8 mouse cellular contexts compared by ENCODE assay signal in the genomic region with DNA sequence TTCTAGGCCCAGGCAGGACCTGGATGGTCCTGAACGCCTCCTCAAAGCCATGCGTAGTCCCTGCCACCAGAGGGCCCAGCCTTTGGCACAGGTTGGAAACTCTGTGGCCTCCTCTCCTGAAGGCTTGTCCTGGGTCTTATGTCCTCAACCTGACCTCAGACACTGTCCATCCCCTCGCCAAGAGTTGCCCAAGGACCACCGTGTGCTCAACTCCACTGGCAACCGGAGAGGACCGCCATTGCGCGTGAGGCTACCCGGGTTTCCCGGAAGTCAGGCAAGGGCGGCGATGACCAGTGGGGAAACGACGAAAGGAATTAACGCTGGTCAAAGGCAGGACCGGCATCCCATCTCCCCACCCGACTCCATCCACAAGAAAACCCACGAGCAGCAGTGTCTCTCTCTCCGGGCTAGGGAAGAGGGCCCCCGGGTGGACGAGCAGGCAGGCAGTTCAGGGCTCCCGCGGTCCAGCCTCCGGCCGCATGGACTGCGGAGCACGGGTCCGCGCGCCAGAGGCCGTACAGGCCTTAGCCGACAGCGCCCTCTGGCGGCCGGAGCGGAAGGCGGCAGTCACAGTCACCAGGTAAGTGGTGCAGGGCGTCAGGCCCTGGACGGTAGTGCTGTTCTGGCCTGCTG. TPM values are rescaled to one million over a fixed set of nuclear protein-coding genes. Genes with fewer than 3 reads are reported as not detected.
A peak's percentile ranks its signal among the peaks of the same experiment; 100 is the strongest.
DNase-seq lines count a peak whose midpoint lies in the region; ATAC-seq and TF ChIP-seq lines count a peak whose summit lies in the region.

No protein-coding gene starts in this region.

- peak; percentile 87 for DNase-seq in 3T3-L1 (ENCODE audit: low read depth, low spot score)
- DNase-seq in adrenal gland, postnatal 4 days (ENCODE audit: low spot score in 2 of 2): peak; percentile 83
- DNase-seq in embryonic facial prominence, embryonic 14.5 days (ENCODE audit: low spot score): peak; percentile 88
- peak; percentile 94 for DNase-seq in heart, embryonic 10.5 days (ENCODE audit: low spot score)
- peak; percentile 83 for DNase-seq in midbrain, postnatal 0 days (ENCODE audit: low spot score)
- DNase-seq in spleen, postnatal 10 days (ENCODE audit: low spot score in 2 of 2): peak; percentile 94

- peaks cover 12% of the 10 kb centered on the region for H3K4me1 ChIP-seq in embryonic facial prominence, embryonic 14.5 days (ENCODE audit: control insufficient read depth, insufficient read depth, low read length)
- H3K4me1 ChIP-seq in heart, embryonic 10.5 days: peaks cover 29% of the 10 kb centered on the region
- H3K4me1 ChIP-seq in kidney, embryonic 14.5 days (ENCODE audit: control insufficient read depth, insufficient read depth, low read length): peaks cover 12% of the 10 kb centered on the region; the same call in 1 of the 2 replicates
- H3K4me1 ChIP-seq in limb, embryonic 15.5 days: peaks cover 37% of the 10 kb centered on the region
- H3K4me1 ChIP-seq in midbrain, postnatal 0 days (ENCODE audit: insufficient read depth, low read length): peaks cover 3% of the 10 kb centered on the region; the same call in 1 of the 2 replicates

- ATAC-seq in embryonic facial prominence, embryonic 14.5 days (ENCODE audit: low read depth): peak; percentile 90
- ATAC-seq in kidney, embryonic 14.5 days (ENCODE audit: low FRiP score, low TSS enrichment): peak; percentile 90
- ATAC-seq in limb, embryonic 15.5 days (ENCODE audit: insufficient number of reproducible peaks, low FRiP score, low TSS enrichment, low read depth): peak; percentile 77
- ATAC-seq in midbrain, postnatal 0 days (ENCODE audit: low FRiP score): peak; percentile 77

- no peaks in the 10 kb centered on the region for H3K27me3 ChIP-seq in embryonic facial prominence, embryonic 14.5 days (replicated peaks; ENCODE audit: control insufficient read depth, insufficient read depth, low read length)
- peaks cover 46% of the 10 kb centered on the region for H3K27me3 ChIP-seq in heart, embryonic 10.5 days (ENCODE audit: insufficient read depth, poor library complexity, severe bottlenecking)
- H3K27me3 ChIP-seq in kidney, embryonic 14.5 days (ENCODE audit: control insufficient read depth, insufficient read depth, low read length): peaks cover 8% of the 10 kb centered on the region; the same call in 1 of the 2 replicates
- H3K27me3 ChIP-seq in limb, embryonic 15.5 days: 0 out of 2 replicates have a peak, but pooled peaks cover 6% of the 10 kb centered on the region
- no peaks in the 10 kb centered on the region for H3K27me3 ChIP-seq in midbrain, postnatal 0 days (ENCODE audit: insufficient read depth, low read length)

- H3K27ac ChIP-seq in embryonic facial prominence, embryonic 14.5 days (replicated peaks; ENCODE audit: low read depth, low read length): peak overlapping the region; percentile 71
- H3K27ac ChIP-seq in heart, embryonic 10.5 days: peak overlapping the region; percentile 92
- H3K27ac ChIP-seq in kidney, embryonic 14.5 days (ENCODE audit: low read depth, low read length): peak overlapping the region; percentile 20; the same call in 1 of the 2 replicates
- peak overlapping the region; percentile 79 for H3K27ac ChIP-seq in limb, embryonic 15.5 days
- peak overlapping the region; percentile 72 for H3K27ac ChIP-seq in midbrain, postnatal 0 days (ENCODE audit: low read depth, low read length)

- H3K9ac ChIP-seq in embryonic facial prominence, embryonic 14.5 days (ENCODE audit: low read depth, low read length): peak overlapping the region; percentile 80
- peak overlapping the region; percentile 80 for H3K9ac ChIP-seq in kidney, embryonic 14.5 days (ENCODE audit: low read depth, low read length)
- H3K9ac ChIP-seq in limb, embryonic 15.5 days: peak overlapping the region; percentile 69
- peak overlapping the region; percentile 59 for H3K9ac ChIP-seq in midbrain, postnatal 0 days (replicated peaks; ENCODE audit: low read length, poor library complexity, severe bottlenecking)

- WGBS in embryonic facial prominence, embryonic 14.5 days: 1% methylated on average over 26 of the region's 39 CpGs
- 0% methylated on average over 39 of the region's 39 CpGs for WGBS in heart, embryonic 10.5 days
- WGBS in kidney, embryonic 14.5 days: under 1% methylated on average over 39 of the region's 39 CpGs
- WGBS in limb, embryonic 15.5 days: under 1% methylated on average over 39 of the region's 39 CpGs
- under 1% methylated on average over 39 of the region's 39 CpGs for WGBS in midbrain, postnatal 0 days

- TF ChIP-seq CTCF in midbrain, postnatal 0 days (IDR thresholded peaks at IDR 0.05): peak; percentile 97

- no peaks in the 10 kb centered on the region for H3K9me3 ChIP-seq in embryonic facial prominence, embryonic 14.5 days (ENCODE audit: control insufficient read depth, low read length)
- no peaks in the 10 kb centered on the region for H3K9me3 ChIP-seq in heart, embryonic 10.5 days
- H3K9me3 ChIP-seq in kidney, embryonic 14.5 days (ENCODE audit: control insufficient read depth, low read length): no peaks in the 10 kb centered on the region
- H3K9me3 ChIP-seq in limb, embryonic 15.5 days: no peaks in the 10 kb centered on the region
- no peaks in the 10 kb centered on the region for H3K9me3 ChIP-seq in midbrain, postnatal 0 days (ENCODE audit: low read length)

- peak overlapping the region; percentile 55 for H3K4me3 ChIP-seq in embryonic facial prominence, embryonic 14.5 days (ENCODE audit: low read depth, low read length)
- H3K4me3 ChIP-seq in heart, embryonic 10.5 days: peak overlapping the region; percentile 66
- H3K4me3 ChIP-seq in kidney, embryonic 14.5 days (ENCODE audit: low read length): peak overlapping the region; percentile 48
- peak overlapping the region; percentile 53 for H3K4me3 ChIP-seq in limb, embryonic 15.5 days
- peak overlapping the region; percentile 41 for H3K4me3 ChIP-seq in midbrain, postnatal 0 days (ENCODE audit: low read depth, low read length)

- no peaks in the 10 kb centered on the region for H3K36me3 ChIP-seq in embryonic facial prominence, embryonic 14.5 days (ENCODE audit: control insufficient read depth, insufficient read depth, low read length)
- no peaks in the 10 kb centered on the region for H3K36me3 ChIP-seq in heart, embryonic 10.5 days
- no peaks in the 10 kb centered on the region for H3K36me3 ChIP-seq in kidney, embryonic 14.5 days (ENCODE audit: control insufficient read depth, insufficient read depth, low read length)
- no peaks in the 10 kb centered on the region for H3K36me3 ChIP-seq in limb, embryonic 15.5 days
- no peaks in the 10 kb centered on the region for H3K36me3 ChIP-seq in midbrain, postnatal 0 days (ENCODE audit: insufficient read depth, low read length)

- H3K4me2 ChIP-seq in embryonic facial prominence, embryonic 14.5 days (ENCODE audit: low read depth, low read length): peak overlapping the region; percentile 87
- H3K4me2 ChIP-seq in kidney, embryonic 14.5 days (replicated peaks; ENCODE audit: low read depth, low read length): peak overlapping the region; percentile 65
- H3K4me2 ChIP-seq in limb, embryonic 15.5 days: peak overlapping the region; percentile 80
- H3K4me2 ChIP-seq in midbrain, postnatal 0 days (ENCODE audit: low read depth, low read length, poor library complexity, severe bottlenecking): peak overlapping the region; percentile 64

RNA-seq across cellular contexts. Expression of a gene that starts 4.5 kb away (rescaled TPM):
- 1 to 10 TPM; 5.7 to 7.4 TPM for total RNA-seq in adrenal gland, postnatal 4 days (2021)
- 12.7 and 14.9 TPM in 2 replicates for polyA plus RNA-seq in embryonic facial prominence, embryonic 14.5 days (2014; fragmentation: Nextera tagmentation; extraction: Ambion mirVana)
- polyA plus RNA-seq in heart, embryonic 10.5 days (2016; fragmentation: Nextera tagmentation; extraction: Ambion mirVana): 2.1 and 3.1 TPM in 2 replicates
- polyA plus RNA-seq in kidney, embryonic 14.5 days (2014; fragmentation: Nextera tagmentation; extraction: Ambion mirVana): 4.1 and 4.9 TPM in 2 replicates
- polyA plus RNA-seq in limb, embryonic 15.5 days (2015; fragmentation: Nextera tagmentation; extraction: Ambion mirVana): 17.6 and 21.3 TPM in 2 replicates
- 42.1 and 42.5 TPM in 2 replicates for total RNA-seq in midbrain, postnatal 0 days (2014; rRNA removed)
- 25.5 and 28.7 TPM in 2 replicates for polyA plus RNA-seq in midbrain, postnatal 0 days (2015; fragmentation: Nextera tagmentation; extraction: Ambion mirVana)

RNA-seq across cellular contexts. Expression of a gene that starts 9.1 kb away (rescaled TPM):
- 100 to 1,000 TPM in 1 of 2 experiments, 10 to 100 TPM in 1; 99.1 to 102 TPM for total RNA-seq in adrenal gland, postnatal 4 days (2021)
- 77.0 and 77.9 TPM in 2 replicates for polyA plus RNA-seq in embryonic facial prominence, embryonic 14.5 days (2014; fragmentation: Nextera tagmentation; extraction: Ambion mirVana)
- 133 and 147 TPM in 2 replicates for polyA plus RNA-seq in heart, embryonic 10.5 days (2016; fragmentation: Nextera tagmentation; extraction: Ambion mirVana)
- 85.8 and 112 TPM in 2 replicates for polyA plus RNA-seq in kidney, embryonic 14.5 days (2014; fragmentation: Nextera tagmentation; extraction: Ambion mirVana)
- polyA plus RNA-seq in limb, embryonic 15.5 days (2015; fragmentation: Nextera tagmentation; extraction: Ambion mirVana): 84.1 and 91.5 TPM in 2 replicates
- total RNA-seq in midbrain, postnatal 0 days (2014; rRNA removed): 52.6 and 69.1 TPM in 2 replicates
- polyA plus RNA-seq in midbrain, postnatal 0 days (2015; fragmentation: Nextera tagmentation; extraction: Ambion mirVana): 65.9 and 69.9 TPM in 2 replicates

RNA-seq across cellular contexts. Expression of a gene that starts 15.7 kb away (rescaled TPM):
- total RNA-seq in adrenal gland, postnatal 4 days (2021): under 1 TPM; 0.79 to 0.84 TPM
- 0.92 and 1.2 TPM in 2 replicates for polyA plus RNA-seq in embryonic facial prominence, embryonic 14.5 days (2014; fragmentation: Nextera tagmentation; extraction: Ambion mirVana)
- 2.1 and 4.7 TPM in 2 replicates for polyA plus RNA-seq in heart, embryonic 10.5 days (2016; fragmentation: Nextera tagmentation; extraction: Ambion mirVana)
- 0.20 and 0.32 TPM in 2 replicates for polyA plus RNA-seq in kidney, embryonic 14.5 days (2014; fragmentation: Nextera tagmentation; extraction: Ambion mirVana)
- polyA plus RNA-seq in limb, embryonic 15.5 days (2015; fragmentation: Nextera tagmentation; extraction: Ambion mirVana): 0.38 and 0.52 TPM in 2 replicates
- 0.66 and 1.6 TPM in 2 replicates for total RNA-seq in midbrain, postnatal 0 days (2014; rRNA removed)
- 0.56 and 0.65 TPM in 2 replicates for polyA plus RNA-seq in midbrain, postnatal 0 days (2015; fragmentation: Nextera tagmentation; extraction: Ambion mirVana)

RNA-seq across cellular contexts. Expression of a gene that starts 20.2 kb away (rescaled TPM):
- not detected for total RNA-seq in adrenal gland, postnatal 4 days (2021)
- not detected in 2 replicates for polyA plus RNA-seq in embryonic facial prominence, embryonic 14.5 days (2014; fragmentation: Nextera tagmentation; extraction: Ambion mirVana)
- polyA plus RNA-seq in heart, embryonic 10.5 days (2016; fragmentation: Nextera tagmentation; extraction: Ambion mirVana): not detected in 2 replicates
- polyA plus RNA-seq in kidney, embryonic 14.5 days (2014; fragmentation: Nextera tagmentation; extraction: Ambion mirVana): 0.40 and 0.43 TPM in 2 replicates
- polyA plus RNA-seq in limb, embryonic 15.5 days (2015; fragmentation: Nextera tagmentation; extraction: Ambion mirVana): not detected in 2 replicates
- not detected in 2 replicates for total RNA-seq in midbrain, postnatal 0 days (2014; rRNA removed)
- not detected in 2 replicates for polyA plus RNA-seq in midbrain, postnatal 0 days (2015; fragmentation: Nextera tagmentation; extraction: Ambion mirVana)

RNA-seq across cellular contexts. Expression of a gene that starts 32.7 kb away (rescaled TPM):
- total RNA-seq in adrenal gland, postnatal 4 days (2021): 100 to 1,000 TPM; 110 to 122 TPM
- 199 and 219 TPM in 2 replicates for polyA plus RNA-seq in embryonic facial prominence, embryonic 14.5 days (2014; fragmentation: Nextera tagmentation; extraction: Ambion mirVana)
- 176 and 226 TPM in 2 replicates for polyA plus RNA-seq in heart, embryonic 10.5 days (2016; fragmentation: Nextera tagmentation; extraction: Ambion mirVana)
- 226 and 291 TPM in 2 replicates for polyA plus RNA-seq in kidney, embryonic 14.5 days (2014; fragmentation: Nextera tagmentation; extraction: Ambion mirVana)
- 169 and 184 TPM in 2 replicates for polyA plus RNA-seq in limb, embryonic 15.5 days (2015; fragmentation: Nextera tagmentation; extraction: Ambion mirVana)
- total RNA-seq in midbrain, postnatal 0 days (2014; rRNA removed): 111 and 123 TPM in 2 replicates
- 279 and 316 TPM in 2 replicates for polyA plus RNA-seq in midbrain, postnatal 0 days (2015; fragmentation: Nextera tagmentation; extraction: Ambion mirVana)

Comparison
In these comparisons a context has a peak if more than half of its experiments do, and no peak if none do; other contexts are left out.
1. Peak in every context shown above with its lines: DNase-seq, ATAC-seq, H3K4me3 ChIP-seq and H3K27ac ChIP-seq.
2. H3K27ac ChIP-seq: peak in every context shown above with its lines; median percentile 92 in heart, embryonic 10.5 days; 79 in limb, embryonic 15.5 days; 72 in midbrain, postnatal 0 days; 71 in embryonic facial prominence, embryonic 14.5 days; 20 in kidney, embryonic 14.5 days.